Mouse (Mus musculus) cerebellum, postnatal 25 days (tissue): ENCODE results near the gene Prl2c1.
"Not testable (repeated sequence)": the region's sequence is repeated elsewhere in the genome, so short reads cannot be mapped to it uniquely, and the experiment has no call there.

Experiments
- DNase-seq, 2 experiments: peaks; one replicate each; pipeline ENCODE4 v3.0.0; 2021; ENCODE audit warnings: mixed read lengths in 2 of 2

The Prl2c1 gene

DNA sequence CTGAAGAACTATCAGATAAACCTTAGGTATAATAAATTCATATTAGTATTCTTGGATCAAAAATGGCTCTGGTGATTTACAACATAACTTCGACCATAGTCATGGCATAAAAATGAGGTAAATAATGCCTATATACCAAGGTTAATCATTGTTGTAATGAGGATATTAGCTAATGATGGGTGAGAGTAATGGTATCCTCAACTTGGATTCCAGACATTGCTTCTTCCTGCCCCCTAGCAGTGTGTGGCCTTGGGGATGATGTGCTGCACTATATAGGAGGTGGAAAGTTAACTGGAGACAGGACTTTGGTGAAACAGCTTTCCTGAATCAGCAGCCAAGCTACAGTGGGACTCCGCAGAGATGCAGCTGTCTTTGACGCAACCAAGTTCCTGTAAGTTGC, at the start of gene Prl2c1:
Gene Prl2c1, plus strand, starts transcription at position 301 of the 400 bp plus-strand sequence.
- DNase-seq = no peak

DNA sequence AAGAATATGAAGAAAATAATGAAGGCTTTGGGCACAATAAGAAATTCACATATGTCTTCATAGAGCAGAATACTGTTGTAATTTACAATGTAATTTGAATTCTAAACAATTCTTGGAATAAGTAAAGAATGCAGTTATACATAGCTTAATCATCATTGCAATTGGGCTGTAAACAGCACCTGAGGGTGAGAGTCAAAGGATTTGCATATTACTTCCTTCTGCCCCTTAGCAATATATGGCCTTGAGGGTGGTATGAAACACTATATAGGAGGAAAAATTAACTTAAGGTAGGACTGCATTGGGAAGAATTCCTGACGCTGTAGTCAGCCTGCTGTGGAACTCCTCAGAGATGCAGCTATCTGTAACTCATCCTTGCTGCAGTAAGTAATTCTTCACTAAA, 47.8 kb upstream of the Prl2c1 start, which contains the start of gene Prl2a1:
Gene Prl2a1, plus strand, starts transcription at position 301 of the 400 bp plus-strand sequence.
- no peak for DNase-seq

- DNase-seq = no peak
These were observed 46.4 kb upstream of the Prl2c1 start for GRCm38 (mm10) chr13:27802765-27803164.

GRCm38 (mm10) chr13:27904236-27904635, 55.1 kb downstream of the Prl2c1 start:
- not testable (repeated sequence) for DNase-seq
